Mouse (Mus musculus): ENCODE measurements at regions not wholly inside any gene's neighbourhood (a gene's known extent, or its start where the extent isn't known, plus 50 kb on each side); places are given as distances from the start of the nearest gene placed in this dataset.
"Not testable (repeated sequence)": the region's sequence is repeated elsewhere in the genome, so short reads cannot be mapped to it uniquely, and the experiment has no call there.

DNA sequence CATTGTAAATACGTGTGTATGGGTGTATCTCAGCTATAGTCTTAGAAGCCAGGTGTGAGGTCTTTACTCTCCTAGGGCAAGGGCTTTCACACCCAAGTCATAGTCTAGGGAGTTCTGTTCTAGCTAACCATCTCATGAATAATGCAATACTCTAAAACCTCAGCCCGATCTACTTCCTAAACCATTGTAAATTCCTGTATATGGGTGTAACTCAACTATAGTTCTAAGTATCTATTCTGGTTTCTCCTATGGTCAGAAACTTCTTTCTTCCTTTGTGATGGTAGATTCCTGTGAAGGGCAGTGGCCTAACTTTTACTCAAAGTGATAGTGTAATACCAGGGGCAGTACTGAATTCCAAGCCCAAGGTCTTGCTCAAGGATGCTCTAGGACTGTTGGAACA lies 58.7 kb upstream of the Srd5a3 start:
- H3K27ac ChIP-seq (ENCODE audit: insufficient read depth, low read depth, low read length); H3K4me3 ChIP-seq (ENCODE audit: insufficient read depth, low read length); H3K4me1 ChIP-seq (ENCODE audit: control insufficient read depth, insufficient read depth, low read length): not testable (repeated sequence)

DNA sequence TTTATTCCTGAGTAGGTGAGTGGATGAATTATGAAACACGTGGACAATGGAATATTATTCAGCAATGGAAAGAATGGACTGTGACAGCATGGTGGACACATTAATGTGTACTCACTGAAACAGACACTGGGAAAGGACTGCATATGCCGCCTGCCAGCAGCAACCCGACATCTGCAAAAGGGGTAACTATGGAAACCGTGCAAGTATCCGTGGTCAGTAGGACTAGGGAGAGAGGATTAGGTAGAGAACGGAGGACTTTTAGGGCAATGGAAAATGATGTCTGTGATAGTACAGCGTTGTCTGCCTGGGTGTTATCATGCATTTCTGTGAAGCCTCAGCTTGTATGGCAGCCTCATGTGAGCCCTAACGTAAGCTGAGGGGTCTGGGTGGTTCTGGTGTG lies 59.6 kb upstream of the Srd5a3 start:
- no peak for TF ChIP-seq CTCF (IDR thresholded peaks at IDR 0.05; ENCODE audit: low read depth, low read length)
- TF ChIP-seq POLR2A (IDR thresholded peaks at IDR 0.05; ENCODE audit: borderline replicate concordance, low read depth, low read length) = no peak
- Histone ChIP-seq H3K4me3 (ENCODE audit: insufficient read depth, low read length) (no peak overlapping the region), H3K4me1 (ENCODE audit: control insufficient read depth, insufficient read depth, low read length) (peaks cover 3% of the 10 kb centered on the region; the same call in 1 of the 2 replicates), H3K27ac (ENCODE audit: insufficient read depth, low read depth, low read length) (no peak overlapping the region)

DNA sequence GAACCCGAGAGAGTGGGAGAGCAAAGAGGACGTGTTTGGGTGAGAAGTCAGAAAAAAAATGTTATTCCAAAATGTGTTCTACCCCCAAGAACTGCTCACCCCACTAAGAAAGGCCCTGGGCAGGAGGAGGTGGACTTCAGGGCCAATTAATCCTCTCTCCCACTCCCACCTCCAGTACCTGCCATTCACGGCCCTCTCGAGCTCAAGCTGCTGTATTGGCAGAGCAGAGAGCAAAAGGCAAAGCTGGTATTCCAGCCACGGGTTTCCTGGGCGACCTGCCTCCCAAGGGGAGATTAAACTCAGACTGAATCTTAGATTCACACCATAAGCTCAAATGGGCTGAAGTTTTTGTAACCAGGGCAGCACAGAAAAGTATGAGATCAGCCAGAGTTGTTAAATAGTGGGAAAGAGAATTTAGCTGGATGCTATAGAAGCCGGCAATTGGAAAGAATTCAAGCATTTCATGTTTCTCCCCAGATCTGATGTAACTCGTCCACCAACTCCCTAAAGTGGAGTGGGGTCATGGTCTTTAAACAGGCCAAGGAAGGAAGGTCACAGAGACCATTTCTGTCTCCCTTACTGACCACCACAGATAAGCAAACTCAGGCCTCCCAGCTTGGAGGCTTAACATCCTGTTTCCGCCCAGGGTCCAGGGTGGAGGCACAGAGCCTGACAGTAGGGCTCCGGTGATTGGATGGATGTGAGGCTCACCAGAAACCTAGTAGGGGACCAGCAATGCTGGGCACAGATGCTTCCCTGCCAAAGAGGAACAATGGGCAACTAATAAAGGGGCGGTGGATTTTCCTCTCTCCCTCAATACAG lies 60.7 kb upstream of the Srd5a3 start:
- TF ChIP-seq POLR2A (IDR thresholded peaks at IDR 0.05; ENCODE audit: borderline replicate concordance, low read depth, low read length) (no peak), CTCF (IDR thresholded peaks at IDR 0.05; ENCODE audit: low read depth, low read length) (no peak)
- Histone ChIP-seq H3K27ac (ENCODE audit: insufficient read depth, low read depth, low read length) (no peak overlapping the region), H3K4me3 (ENCODE audit: insufficient read depth, low read length) (no peak overlapping the region), H3K4me1 (ENCODE audit: control insufficient read depth, insufficient read depth, low read length) (peaks cover 6% of the 10 kb centered on the region; the same call in 1 of the 2 replicates)

DNA sequence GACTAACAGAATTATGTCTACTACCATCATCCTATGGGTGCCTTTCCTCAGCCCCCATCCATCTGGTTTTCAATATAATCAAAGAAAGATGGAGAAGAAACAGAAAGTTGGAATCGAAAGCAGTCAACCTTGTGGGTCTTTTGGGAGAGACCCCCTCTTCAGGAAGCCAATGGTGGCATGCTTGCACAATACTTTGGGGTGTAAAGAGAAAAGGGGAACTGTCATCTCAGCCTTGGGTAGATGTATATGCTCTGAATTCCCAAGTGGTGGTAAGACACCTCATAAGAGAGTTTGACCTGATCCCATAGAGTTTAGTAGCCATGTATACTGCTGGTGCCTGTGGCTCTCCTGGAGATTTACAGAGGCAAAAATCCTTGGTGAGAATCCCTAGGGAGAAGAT lies 61.6 kb upstream of the Srd5a3 start:
- H3K4me3 ChIP-seq (ENCODE audit: insufficient read depth, low read length) = no peak overlapping the region
- H3K27ac ChIP-seq (ENCODE audit: insufficient read depth, low read depth, low read length) = no peak overlapping the region
- H3K4me1 ChIP-seq (ENCODE audit: control insufficient read depth, insufficient read depth, low read length) = peaks cover 6% of the 10 kb centered on the region; the same call in 1 of the 2 replicates
- TF ChIP-seq POLR2A (IDR thresholded peaks at IDR 0.05; ENCODE audit: borderline replicate concordance, low read depth, low read length) (no peak), CTCF (IDR thresholded peaks at IDR 0.05; ENCODE audit: low read depth, low read length) (no peak)

DNA sequence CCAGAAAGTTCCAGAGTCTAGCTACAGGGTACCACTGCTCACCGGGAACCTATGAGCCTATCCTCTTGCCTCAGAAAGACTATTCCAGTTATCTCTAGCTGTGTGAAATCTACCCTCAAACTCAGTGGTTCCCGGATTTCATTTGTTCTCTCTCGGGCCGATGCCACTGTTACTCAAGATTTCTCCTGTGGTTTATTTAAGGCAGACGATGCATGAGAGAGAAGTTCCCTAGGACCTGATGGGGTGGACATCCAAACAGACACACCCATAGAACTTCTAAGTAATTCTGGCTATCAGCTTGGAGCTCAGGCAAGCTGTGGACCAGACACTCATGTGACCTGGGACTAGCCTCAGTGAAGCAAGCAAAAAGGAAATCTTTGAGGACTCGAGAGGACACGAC lies 63.8 kb upstream of the Srd5a3 start:
- TF ChIP-seq CTCF (IDR thresholded peaks at IDR 0.05; ENCODE audit: low read depth, low read length) (no peak), POLR2A (IDR thresholded peaks at IDR 0.05; ENCODE audit: borderline replicate concordance, low read depth, low read length) (no peak)

DNA sequence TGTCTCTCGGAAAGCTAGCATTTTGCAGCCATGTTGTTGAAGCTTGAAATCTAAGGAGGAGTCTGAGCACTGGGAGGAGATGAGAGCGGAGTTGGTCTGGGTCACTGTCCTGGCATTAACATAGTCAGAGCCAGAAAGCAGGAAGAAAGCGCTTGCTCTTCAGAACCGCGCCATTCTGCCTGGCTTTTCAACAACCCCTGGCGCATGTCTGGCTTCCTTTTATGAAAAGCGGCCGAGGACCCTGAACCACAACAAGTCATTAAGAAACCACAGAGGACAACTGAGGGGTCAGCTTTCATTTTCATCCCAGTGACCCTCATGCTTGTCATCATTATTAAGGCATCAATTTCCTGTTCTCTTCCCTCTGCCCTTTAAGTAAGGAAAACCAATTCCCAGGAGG lies 64.7 kb upstream of the Srd5a3 start:
- TF ChIP-seq POLR2A (IDR thresholded peaks at IDR 0.05; ENCODE audit: borderline replicate concordance, low read depth, low read length) = no peak
- peak overlapping the region; percentile 2; the same call in 1 of the 2 replicates for H3K4me3 ChIP-seq (ENCODE audit: insufficient read depth, low read length)

More for the DNA sequence above, 63.8 kb upstream of the Srd5a3 start:
- H3K27ac ChIP-seq (ENCODE audit: insufficient read depth, low read depth, low read length) = no peak overlapping the region
- H3K4me1 ChIP-seq (ENCODE audit: control insufficient read depth, insufficient read depth, low read length) = peaks cover 6% of the 10 kb centered on the region; the same call in 1 of the 2 replicates
- H3K4me3 ChIP-seq (ENCODE audit: insufficient read depth, low read length) = no peak overlapping the region

DNA sequence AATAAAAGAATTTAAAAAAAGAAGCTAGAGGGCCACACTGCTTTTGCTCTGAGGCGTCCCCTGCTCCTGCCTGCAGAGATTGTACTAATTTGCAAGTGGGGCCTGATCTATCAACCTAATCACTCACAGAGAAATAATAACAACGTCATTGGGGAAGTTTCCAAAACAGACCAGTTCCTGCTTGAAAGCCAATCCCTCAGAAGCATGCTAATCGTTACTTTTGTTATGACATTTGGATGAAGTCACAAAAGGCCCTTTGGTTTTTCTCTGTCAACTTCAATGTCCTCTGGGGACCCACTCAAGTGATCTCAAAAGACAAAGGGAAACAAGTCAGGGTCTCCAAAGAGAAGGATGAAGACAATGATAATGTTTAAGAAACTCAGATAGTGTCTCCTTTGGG lies 72.2 kb upstream of the Srd5a3 start:
- TF ChIP-seq CTCF (IDR thresholded peaks at IDR 0.05; ENCODE audit: low read depth, low read length) = no peak
- TF ChIP-seq POLR2A (IDR thresholded peaks at IDR 0.05; ENCODE audit: borderline replicate concordance, low read depth, low read length) = no peak

More for the DNA sequence above, 64.7 kb upstream of the Srd5a3 start:
- H3K27ac ChIP-seq (ENCODE audit: insufficient read depth, low read depth, low read length) = no peak overlapping the region
- H3K4me1 ChIP-seq (ENCODE audit: control insufficient read depth, insufficient read depth, low read length) = peaks cover 6% of the 10 kb centered on the region; the same call in 1 of the 2 replicates

DNA sequence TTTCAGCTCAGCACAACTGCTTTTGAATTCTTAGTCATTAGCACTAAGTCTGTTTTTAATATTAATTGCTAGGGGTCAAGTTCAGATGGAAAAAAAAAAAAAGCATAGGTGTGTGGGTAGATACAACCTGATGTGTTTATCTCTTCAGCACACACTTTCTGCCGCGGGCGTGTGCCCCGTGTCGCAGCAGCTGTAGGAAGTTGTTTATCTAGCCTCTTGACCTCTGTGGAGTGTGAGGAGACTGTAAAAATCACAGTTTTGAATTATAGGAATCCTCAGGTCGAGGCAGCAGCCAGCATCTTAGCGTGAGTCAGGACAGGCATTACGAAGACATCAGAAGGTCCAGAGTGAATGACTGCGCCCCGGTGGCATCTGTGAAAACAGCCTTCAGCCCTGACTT lies 72.8 kb upstream of the Srd5a3 start:
- Histone ChIP-seq H3K27ac (ENCODE audit: insufficient read depth, low read depth, low read length) (no peak overlapping the region), H3K4me3 (ENCODE audit: insufficient read depth, low read length) (no peak overlapping the region), H3K4me1 (ENCODE audit: control insufficient read depth, insufficient read depth, low read length) (peaks cover 2% of the 10 kb centered on the region; the same call in 1 of the 2 replicates)
- TF ChIP-seq CTCF (IDR thresholded peaks at IDR 0.05; ENCODE audit: low read depth, low read length) (no peak), POLR2A (IDR thresholded peaks at IDR 0.05; ENCODE audit: borderline replicate concordance, low read depth, low read length) (no peak)

More for the DNA sequence above, 72.2 kb upstream of the Srd5a3 start:
- Histone ChIP-seq H3K4me1 (ENCODE audit: control insufficient read depth, insufficient read depth, low read length) (peaks cover 2% of the 10 kb centered on the region; the same call in 1 of the 2 replicates), H3K4me3 (ENCODE audit: insufficient read depth, low read length) (no peak overlapping the region), H3K27ac (ENCODE audit: insufficient read depth, low read depth, low read length) (no peak overlapping the region)

DNA sequence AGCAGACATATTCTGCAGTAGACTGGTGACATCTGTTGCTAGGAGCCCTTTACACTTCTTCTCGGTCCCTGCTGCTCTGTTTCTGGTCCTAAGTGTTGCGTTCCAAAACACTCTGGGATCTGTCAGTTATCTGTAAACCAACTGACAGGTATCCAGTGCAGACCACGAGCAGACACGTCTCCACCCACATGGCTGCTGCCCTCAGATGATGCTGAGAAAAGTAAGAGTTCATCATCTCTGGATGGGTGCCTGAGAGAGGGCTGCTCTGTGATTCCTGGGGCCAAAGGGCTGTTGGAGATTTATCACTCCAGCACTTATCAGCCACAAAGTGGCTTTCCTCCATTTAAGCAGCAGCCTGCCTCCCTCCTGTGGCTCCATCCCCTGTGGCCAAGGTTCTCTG lies 74.3 kb upstream of the Srd5a3 start:
- no peak overlapping the region for H3K27ac ChIP-seq (ENCODE audit: insufficient read depth, low read depth, low read length)
- TF ChIP-seq POLR2A (IDR thresholded peaks at IDR 0.05; ENCODE audit: borderline replicate concordance, low read depth, low read length) (no peak), CTCF (IDR thresholded peaks at IDR 0.05; ENCODE audit: low read depth, low read length) (no peak)
- no peak overlapping the region for H3K4me3 ChIP-seq (ENCODE audit: insufficient read depth, low read length)

DNA sequence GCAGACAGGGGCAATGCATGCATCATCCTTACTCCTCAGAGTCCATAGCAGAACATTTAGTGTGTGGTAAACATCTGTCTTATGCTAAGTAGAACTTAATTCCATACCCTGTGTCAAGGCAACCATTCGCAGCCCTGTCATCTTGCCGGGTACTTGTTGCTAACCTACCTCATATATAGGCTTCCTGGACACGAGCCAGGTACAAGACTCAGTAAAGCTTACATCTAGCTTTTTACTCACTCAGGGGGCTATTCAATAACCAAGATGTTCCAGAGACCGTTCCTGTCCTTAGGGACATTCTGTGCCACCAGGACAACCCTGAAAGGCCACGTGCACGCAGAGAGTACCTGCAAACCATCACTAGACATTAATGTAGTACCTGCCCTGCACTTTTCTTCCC lies 74.8 kb upstream of the Srd5a3 start:
- no peak for TF ChIP-seq CTCF (IDR thresholded peaks at IDR 0.05; ENCODE audit: low read depth, low read length)
- TF ChIP-seq POLR2A (IDR thresholded peaks at IDR 0.05; ENCODE audit: borderline replicate concordance, low read depth, low read length) = no peak
- Histone ChIP-seq H3K4me1 (ENCODE audit: control insufficient read depth, insufficient read depth, low read length) (peaks cover 2% of the 10 kb centered on the region; the same call in 1 of the 2 replicates), H3K27ac (ENCODE audit: insufficient read depth, low read depth, low read length) (no peak overlapping the region)

More for the DNA sequence above, 74.3 kb upstream of the Srd5a3 start:
- peaks cover 2% of the 10 kb centered on the region; the same call in 1 of the 2 replicates for H3K4me1 ChIP-seq (ENCODE audit: control insufficient read depth, insufficient read depth, low read length)

More for the DNA sequence above, 74.8 kb upstream of the Srd5a3 start:
- H3K4me3 ChIP-seq (ENCODE audit: insufficient read depth, low read length) = no peak overlapping the region

Measured in bone marrow macrophage, adult 2 months (primary cell).